Mouse (Mus musculus): ENCODE measurements at regions not wholly inside any gene's neighbourhood (a gene's known extent, or its start where the extent isn't known, plus 50 kb on each side); places are given as distances from the start of the nearest gene placed in this dataset. TPM values are rescaled to one million over a fixed set of nuclear protein-coding genes. Genes with fewer than 3 reads are reported as not detected.
A peak's percentile ranks its signal among the peaks of the same experiment; 100 is the strongest.

GRCm38 (mm10) chr17:91913556-91913955, 820.7 kb upstream of the Nrxn1 start:
- 97% methylated on average over 3 of the region's 3 CpGs for WGBS

GRCm38 (mm10) chr17:91903092-91903491, 810.2 kb upstream of the Nrxn1 start:
- no peak for DNase-seq (ENCODE audit: low spot score)
- Histone ChIP-seq H3K27ac (no peak overlapping the region), H3K9me3 (ENCODE audit: control insufficient read depth, low read length) (no peaks in the 10 kb centered on the region), H3K4me3 (replicated peaks; ENCODE audit: low read length) (no peak overlapping the region), H3K36me3 (replicated peaks; ENCODE audit: control insufficient read depth, insufficient read depth) (no peaks in the 10 kb centered on the region), H3K4me2 (replicated peaks) (no peak overlapping the region), H3K4me1 (replicated peaks; ENCODE audit: control insufficient read depth, insufficient read depth, low read length) (no peaks in the 10 kb centered on the region), H3K27me3 (ENCODE audit: control insufficient read depth, insufficient read depth, low read length) (no peaks in the 10 kb centered on the region), H3K9ac (no peak overlapping the region)
- ATAC-seq (ENCODE audit: low FRiP score), result no peak
- 91% methylated on average over 3 of the region's 3 CpGs for WGBS

More at GRCm38 (mm10) chr17:91913556-91913955, 820.7 kb upstream of the Nrxn1 start:
- H3K4me2 ChIP-seq (replicated peaks), result no peak overlapping the region
- H3K27ac ChIP-seq, result no peak overlapping the region
- no peaks in the 10 kb centered on the region for H3K36me3 ChIP-seq (replicated peaks; ENCODE audit: control insufficient read depth, insufficient read depth)
- H3K4me3 ChIP-seq (replicated peaks; ENCODE audit: low read length), result no peak overlapping the region
- no peaks in the 10 kb centered on the region for H3K27me3 ChIP-seq (ENCODE audit: control insufficient read depth, insufficient read depth, low read length)
- no peaks in the 10 kb centered on the region for H3K4me1 ChIP-seq (replicated peaks; ENCODE audit: control insufficient read depth, insufficient read depth, low read length)
- H3K9me3 ChIP-seq (ENCODE audit: control insufficient read depth, low read length), result no peaks in the 10 kb centered on the region
- DNase-seq (ENCODE audit: low spot score), result no peak
- no peak overlapping the region for H3K9ac ChIP-seq
- no peak for ATAC-seq (ENCODE audit: low FRiP score)

GRCm38 (mm10) chr17:91875231-91875630, 782.4 kb upstream of the Nrxn1 start:
- H3K4me2 ChIP-seq (replicated peaks), result no peak overlapping the region
- no peaks in the 10 kb centered on the region for H3K27me3 ChIP-seq (ENCODE audit: control insufficient read depth, insufficient read depth, low read length)
- no peak overlapping the region for H3K9ac ChIP-seq
- DNase-seq (ENCODE audit: low spot score), result no peak
- H3K27ac ChIP-seq, result no peak overlapping the region
- H3K36me3 ChIP-seq (replicated peaks; ENCODE audit: control insufficient read depth, insufficient read depth), result no peaks in the 10 kb centered on the region
- no peaks in the 10 kb centered on the region for H3K4me1 ChIP-seq (replicated peaks; ENCODE audit: control insufficient read depth, insufficient read depth, low read length)
- no peak for ATAC-seq (ENCODE audit: low FRiP score)
- no peaks in the 10 kb centered on the region for H3K9me3 ChIP-seq (ENCODE audit: control insufficient read depth, low read length)
- no peak overlapping the region for H3K4me3 ChIP-seq (replicated peaks; ENCODE audit: low read length)

- Histone ChIP-seq H3K4me1 (replicated peaks; ENCODE audit: control insufficient read depth, insufficient read depth, low read length) (no peaks in the 10 kb centered on the region), H3K27me3 (ENCODE audit: control insufficient read depth, insufficient read depth, low read length) (no peaks in the 10 kb centered on the region), H3K27ac (no peak overlapping the region), H3K4me3 (replicated peaks; ENCODE audit: low read length) (no peak overlapping the region), H3K9ac (no peak overlapping the region), H3K36me3 (replicated peaks; ENCODE audit: control insufficient read depth, insufficient read depth) (no peaks in the 10 kb centered on the region), H3K4me2 (replicated peaks) (no peak overlapping the region), H3K9me3 (ENCODE audit: control insufficient read depth, low read length) (no peaks in the 10 kb centered on the region)
- ATAC-seq (ENCODE audit: low FRiP score) (no peak), DNase-seq (ENCODE audit: low spot score) (peak; percentile 42)
- WGBS, result 54% methylated on average over 1 of the region's 1 CpGs
These were observed 769.3 kb upstream of the Nrxn1 start for GRCm38 (mm10) chr17:91862152-91862551.

Small RNA genes in the stretch of these regions (microRNA-seq; reads per million reads assigned to microRNA genes)
- gene Gm44345, result not detected

All from hindbrain, embryonic 14.5 days (tissue).